Mouse (Mus musculus): ENCODE data around the gene Spen.

DNA sequence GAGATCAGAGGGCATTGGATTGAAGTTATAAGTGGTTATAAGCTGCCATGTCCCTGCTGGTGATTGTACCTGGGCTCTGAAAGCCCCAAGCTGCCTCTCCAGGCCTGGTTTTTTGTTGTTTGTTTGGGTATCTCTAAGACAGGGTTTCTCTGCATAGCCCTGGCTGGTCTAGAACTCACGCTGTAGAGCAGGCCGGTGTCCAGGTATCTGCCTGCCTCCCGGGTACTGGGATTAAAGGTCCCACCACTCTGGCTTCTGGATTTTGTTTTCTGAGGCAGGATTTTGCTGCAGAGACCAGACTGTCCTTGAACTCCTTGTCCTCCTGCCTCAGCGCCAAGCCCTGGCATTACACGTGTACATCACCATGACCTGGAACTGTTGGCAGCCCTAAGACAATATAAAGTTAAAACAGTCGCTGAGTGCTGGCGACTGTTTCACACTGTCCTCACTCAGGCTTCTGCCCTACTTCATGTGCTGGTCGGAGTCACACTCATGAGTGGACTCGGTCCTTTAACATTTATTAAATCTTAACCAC, 86.4 kb downstream of the Spen start:
- no peak for TF ChIP-seq CTCF (IDR thresholded peaks at IDR 0.05)
- TF ChIP-seq POLR2A (IDR thresholded peaks at IDR 0.05; ENCODE audit: insufficient read depth, low read depth, low read length) = no peak
- no peak for TF ChIP-seq EP300 (IDR thresholded peaks at IDR 0.05; ENCODE audit: insufficient read depth, low read depth, low read length)

All from heart, adult 2 months (tissue).